In the genomic region with DNA sequence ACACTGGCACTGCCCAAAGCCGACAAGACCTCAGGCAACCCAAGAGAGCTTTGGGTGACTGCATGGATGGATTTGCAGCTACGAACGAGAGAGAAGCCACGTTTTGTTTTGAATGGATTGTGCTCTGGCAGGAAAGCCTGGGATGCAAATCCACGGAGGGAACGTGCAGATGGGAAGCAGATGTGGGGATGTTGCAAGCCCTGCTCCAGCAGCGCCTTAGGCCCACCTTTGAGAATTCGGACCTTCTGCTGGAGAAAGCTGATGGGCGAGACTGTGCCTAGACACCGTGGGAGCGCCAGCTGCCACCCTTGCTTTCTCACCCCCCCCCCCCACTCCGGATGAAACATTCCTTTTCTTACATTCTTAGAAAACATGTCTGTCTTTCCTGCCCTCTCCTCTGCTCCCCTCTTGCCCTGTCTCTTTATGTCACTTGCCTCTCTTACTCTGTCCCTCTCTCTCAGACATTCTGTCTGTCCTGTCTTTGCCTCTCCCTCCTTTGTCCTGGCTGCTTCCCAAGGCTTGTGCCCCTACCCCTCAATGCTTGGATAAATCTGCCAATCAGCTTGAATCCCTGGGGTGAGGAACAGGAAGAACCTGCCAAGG, we compare ENCODE assay signal across 9 mouse cellular contexts. TPM values are rescaled to one million over a fixed set of nuclear protein-coding genes. Genes with fewer than 3 reads are reported as not detected.
DNase-seq lines count a peak whose midpoint lies in the region; ATAC-seq and TF ChIP-seq lines count a peak whose summit lies in the region.
"Had no signal": no experiment of that assay in that cellular context is flagged by ENCODE, and none has a peak within 500 bp of the region (broad histone marks: within the 10 kb centered on the region; RNA-seq: fewer than 3 reads in every experiment).

No protein-coding gene starts in this region.

- peak; percentile 51 for DNase-seq in 3T3-L1 (ENCODE audit: low read depth, low spot score)
- DNase-seq in brain, adult 2 months (ENCODE audit: low read depth, low spot score) = peak; percentile 20
- DNase-seq in heart, adult 9 months (ENCODE audit: low spot score in 2 of 2) = peak; percentile 48 to 54
- peak; percentile 35 for DNase-seq in limb, embryonic 14.5 days (ENCODE audit: low spot score)
- DNase-seq in kidney, postnatal 14 days = no peak
- no peak for DNase-seq in thymus, postnatal 36 days
- no peak for DNase-seq in right cerebral cortex, postnatal 10 days (ENCODE audit: low spot score in 2 of 2)

- H3K27ac ChIP-seq in limb, embryonic 14.5 days (replicated peaks; ENCODE audit: low read depth, low read length) = peak overlapping the region; percentile 6
- H3K27ac ChIP-seq in kidney, embryonic 15.5 days = no peak overlapping the region

- no peak overlapping the region for H3K4me2 ChIP-seq in limb, embryonic 14.5 days (replicated peaks; ENCODE audit: low read depth, low read length, severe bottlenecking)
- no peak overlapping the region for H3K4me2 ChIP-seq in kidney, embryonic 15.5 days

- no peak overlapping the region for H3K9ac ChIP-seq in limb, embryonic 14.5 days (ENCODE audit: low read depth, low read length, severe bottlenecking)
- no peak overlapping the region for H3K9ac ChIP-seq in kidney, embryonic 15.5 days

- WGBS in limb, embryonic 14.5 days = 26% methylated on average over 12 of the region's 12 CpGs
- WGBS in kidney, embryonic 15.5 days = 67% methylated on average over 12 of the region's 12 CpGs

- H3K4me3 ChIP-seq in limb, embryonic 14.5 days (replicated peaks; ENCODE audit: low read length) = no peak overlapping the region
- no peak overlapping the region for H3K4me3 ChIP-seq in kidney, embryonic 15.5 days (replicated peaks)

- no peak for TF ChIP-seq POLR2A in limb, embryonic 14.5 days (IDR thresholded peaks at IDR 0.05; ENCODE audit: borderline replicate concordance, extremely low read depth, insufficient read depth, insufficient read length)

- no peaks in the 10 kb centered on the region for H3K27me3 ChIP-seq in limb, embryonic 14.5 days (ENCODE audit: control insufficient read depth, insufficient read depth, low read length)
- H3K27me3 ChIP-seq in kidney, embryonic 15.5 days = no peaks in the 10 kb centered on the region
- H3K27me3 ChIP-seq: Patski had no signal

- no peaks in the 10 kb centered on the region for H3K9me3 ChIP-seq in limb, embryonic 14.5 days (ENCODE audit: control insufficient read depth, low read length)
- no peaks in the 10 kb centered on the region for H3K9me3 ChIP-seq in kidney, embryonic 15.5 days (replicated peaks)

- H3K36me3 ChIP-seq in limb, embryonic 14.5 days (ENCODE audit: control insufficient read depth, insufficient read depth, low read length) = no peaks in the 10 kb centered on the region
- no peaks in the 10 kb centered on the region for H3K36me3 ChIP-seq in kidney, embryonic 15.5 days

- peak; percentile 44; the same call in 1 of the 2 replicates for ATAC-seq in limb, embryonic 14.5 days (ENCODE audit: low FRiP score, low read depth)
- no peak for ATAC-seq in kidney, embryonic 15.5 days (replicated peaks; ENCODE audit: low FRiP score)

- H3K4me1 ChIP-seq in limb, embryonic 14.5 days (ENCODE audit: control insufficient read depth, insufficient read depth, low read length) = peaks cover 7% of the 10 kb centered on the region; the same call in 1 of the 2 replicates
- 0 out of 2 replicates have a peak, but pooled peaks cover 4% of the 10 kb centered on the region for H3K4me1 ChIP-seq in kidney, embryonic 15.5 days

RNA-seq across cellular contexts. Expression of a gene that starts 30.8 kb away (rescaled TPM):
- polyA plus RNA-seq in limb, embryonic 14.5 days (2012; rRNA removed) = 12.3 and 17.1 TPM in 2 replicates
- 4.4 and 5.2 TPM in 2 replicates for polyA plus RNA-seq in limb, embryonic 14.5 days (2014; fragmentation: Nextera tagmentation; extraction: Ambion mirVana)
- 0.50 and 0.62 TPM in 2 replicates for polyA plus RNA-seq in kidney, embryonic 15.5 days (2015; fragmentation: Nextera tagmentation; extraction: Ambion mirVana)

Comparison
In these comparisons a context has a peak if more than half of its experiments do, and no peak if none do; other contexts are left out.
1. DNase-seq: peak in 3T3-L1 (single experiment), brain, adult 2 months (single experiment), heart, adult 9 months (2 of 2) and limb, embryonic 14.5 days (single experiment); none in kidney, postnatal 14 days (single experiment), thymus, postnatal 36 days (0 of 2) and right cerebral cortex, postnatal 10 days (0 of 2).